Mouse (Mus musculus) urinary bladder, postnatal 25 days (tissue): ENCODE measurements around the gene Smagp.
A peak's percentile ranks its signal among the peaks of the same experiment; 100 is the strongest.

Source experiments
- DNase-seq: peaks from one replicate; pipeline ENCODE4 v3.0.0; 2022; ENCODE audit warnings: low spot score

Smagp gene

GRCm38 (mm10) chr15:100636700-100637501, at the start of gene Smagp:
TSS of gene Smagp (minus strand) at chr15:100636940.
- DNase-seq: peak; percentile 45

DNA sequence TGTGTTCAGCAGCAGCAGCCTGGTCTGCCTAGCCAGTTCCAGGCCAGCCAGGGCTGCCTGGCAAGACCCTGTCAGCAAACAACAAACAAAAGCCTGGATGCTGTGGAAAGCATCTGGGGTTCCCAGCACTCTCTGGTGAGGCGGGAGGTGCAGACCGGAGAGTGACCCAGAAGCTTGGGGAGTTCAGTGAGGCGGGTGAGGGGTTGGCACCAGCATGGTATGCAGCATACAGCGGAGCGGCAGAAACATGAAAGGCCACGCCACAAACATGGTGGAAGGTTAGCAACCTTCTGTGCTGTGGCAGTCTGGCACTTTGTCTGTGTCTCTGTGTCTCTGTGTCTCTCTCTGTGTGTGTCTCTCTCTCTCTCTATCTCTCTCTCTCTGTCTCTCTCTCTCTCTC, 49.7 kb upstream of the Smagp start:
- DNase-seq: no peak

- no peak for DNase-seq
Observed at GRCm38 (mm10) chr15:100685849-100686248, 49.1 kb upstream of the Smagp start.

DNA sequence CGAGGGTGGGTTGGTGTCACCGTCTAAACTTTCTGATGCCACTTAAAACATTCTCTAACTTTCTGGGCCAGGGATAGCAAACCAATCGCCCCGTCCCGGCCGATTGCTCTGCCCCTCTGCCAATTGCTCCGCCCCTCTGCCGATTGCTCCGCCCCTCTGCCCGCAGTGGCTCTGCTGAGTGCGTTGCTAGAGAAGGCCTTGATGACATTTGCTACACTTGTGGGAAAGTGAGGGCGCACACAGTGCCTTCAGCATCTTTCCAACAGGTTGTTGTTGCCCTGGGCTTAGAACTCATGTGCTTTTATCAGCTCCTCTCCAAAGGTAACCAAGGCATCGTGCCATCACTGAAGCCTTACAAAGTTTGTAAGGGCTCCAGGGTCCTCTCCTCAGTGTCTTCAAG, 48.5 kb upstream of the Smagp start:
- DNase-seq: no peak

DNA sequence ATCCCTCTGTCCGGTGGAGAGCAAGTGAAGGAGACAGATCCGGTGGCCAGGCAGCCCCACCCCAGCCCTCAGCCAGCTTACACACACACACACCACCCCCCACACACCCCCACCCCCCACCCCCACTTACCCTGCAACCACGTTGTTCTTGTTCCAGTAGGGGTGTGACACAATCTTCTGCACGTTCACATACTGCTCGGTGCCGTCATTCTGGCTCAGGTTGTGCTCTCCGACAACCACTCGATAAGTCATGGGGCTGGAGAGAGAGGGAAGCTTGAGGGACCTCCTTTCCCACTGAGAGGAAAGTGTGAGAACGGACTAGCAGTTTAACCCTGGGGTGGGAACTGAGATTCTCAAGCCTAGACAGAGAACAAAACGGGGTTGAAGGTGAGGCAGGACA, 47.7 kb upstream of the Smagp start:
- DNase-seq: no peak

GRCm38 (mm10) chr15:100683041-100683440, 46.3 kb upstream of the Smagp start:
- peak; percentile 54 for DNase-seq

DNA sequence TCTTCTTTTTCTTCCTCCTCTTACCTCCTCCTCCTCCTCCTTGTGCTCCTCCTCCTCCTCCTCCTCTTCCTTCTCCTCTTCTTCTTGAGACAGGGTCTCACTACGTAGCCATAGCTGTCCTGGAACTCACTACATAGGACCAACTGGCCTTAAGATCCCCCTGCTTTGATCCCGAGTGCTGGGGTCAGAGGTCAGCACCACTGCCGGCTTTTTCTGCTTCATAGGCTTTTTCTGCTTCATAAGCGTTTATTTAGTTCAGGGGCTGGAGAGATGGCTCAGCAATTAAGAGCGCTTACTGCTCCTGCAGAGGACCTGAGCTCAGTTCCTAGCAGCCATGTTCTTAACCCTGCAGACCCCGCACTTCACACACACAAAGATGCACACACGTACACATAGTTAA, 45.0 kb upstream of the Smagp start:
- no peak for DNase-seq

DNA sequence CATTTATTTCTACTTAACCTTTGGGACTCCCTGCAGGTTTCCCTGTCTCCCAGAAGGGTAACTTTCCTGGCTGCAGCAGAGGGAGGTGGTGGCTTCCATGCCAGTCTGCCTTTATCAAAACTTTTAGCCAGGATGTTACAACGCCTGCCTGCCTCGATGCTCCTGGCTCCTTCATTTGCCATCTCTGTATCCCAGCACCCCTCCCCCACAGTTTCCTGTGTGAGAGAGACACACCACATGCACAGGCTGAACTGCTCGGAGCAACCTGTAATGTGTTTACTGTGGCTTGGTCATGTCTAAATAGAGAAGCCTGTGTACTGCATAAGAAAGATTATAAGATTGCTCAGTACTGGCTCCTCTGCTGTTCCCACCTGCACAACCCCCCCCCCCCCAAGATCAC, 43.6 kb upstream of the Smagp start:
- DNase-seq: no peak

DNA sequence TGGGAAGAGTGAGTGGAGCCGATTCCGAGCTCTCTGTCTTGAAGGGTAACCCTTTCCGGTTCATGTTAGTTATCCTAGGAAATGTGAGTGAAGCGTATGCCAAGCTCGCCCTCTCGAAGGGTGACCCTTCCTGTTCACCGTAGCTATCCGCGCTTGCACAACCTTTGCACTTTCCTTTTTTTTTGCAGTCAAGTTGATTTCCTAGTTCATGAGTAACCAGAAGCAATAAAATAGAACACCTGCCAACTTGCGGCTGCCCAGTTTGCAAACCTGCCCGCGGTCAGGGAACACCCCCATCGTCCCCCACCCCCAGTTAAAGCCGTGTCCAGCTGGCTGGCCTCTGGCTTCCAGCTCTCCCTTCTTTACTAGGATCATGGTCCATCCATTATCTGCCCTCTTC, 42.3 kb upstream of the Smagp start:
- DNase-seq: no peak

DNA sequence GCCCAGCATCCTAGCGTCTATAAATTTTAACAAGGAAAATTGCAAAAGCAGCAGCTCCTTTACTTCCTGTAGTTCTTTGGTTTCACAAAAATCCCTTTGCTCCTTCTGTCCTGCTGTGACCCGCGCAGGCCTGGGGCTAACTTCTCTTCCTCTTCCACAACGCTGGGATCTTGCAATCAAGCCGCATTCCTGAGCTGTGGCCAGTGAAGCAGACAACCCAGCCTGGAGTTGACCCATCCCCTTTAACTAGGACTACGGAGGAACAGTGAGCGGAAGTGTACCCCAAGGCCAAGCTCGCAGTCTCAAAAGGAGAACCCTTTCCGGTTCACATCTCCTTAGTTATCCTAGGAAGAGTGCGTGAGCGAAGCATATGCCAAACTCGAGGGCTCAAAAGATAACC, 41.8 kb upstream of the Smagp start:
- no peak for DNase-seq

DNA sequence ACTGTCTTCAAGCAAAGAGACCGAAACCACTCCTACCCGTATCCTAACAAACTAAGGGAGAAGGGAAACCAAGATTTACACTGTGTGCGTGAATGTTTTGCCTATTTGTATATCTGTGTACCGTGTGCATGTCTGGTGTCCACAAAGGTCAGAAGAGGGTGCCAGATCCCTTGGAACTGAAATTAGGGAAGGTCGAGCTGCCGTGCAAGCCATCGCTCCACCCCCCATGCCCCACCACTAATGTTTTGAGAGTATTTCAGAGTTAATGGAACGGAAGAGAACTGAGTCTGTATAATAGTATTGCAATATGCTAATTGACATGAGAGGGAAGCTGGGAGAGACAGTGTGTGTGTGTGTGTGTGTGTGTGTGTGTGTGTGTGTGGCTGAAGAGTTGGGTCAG, 40.9 kb upstream of the Smagp start:
- DNase-seq: no peak

DNA sequence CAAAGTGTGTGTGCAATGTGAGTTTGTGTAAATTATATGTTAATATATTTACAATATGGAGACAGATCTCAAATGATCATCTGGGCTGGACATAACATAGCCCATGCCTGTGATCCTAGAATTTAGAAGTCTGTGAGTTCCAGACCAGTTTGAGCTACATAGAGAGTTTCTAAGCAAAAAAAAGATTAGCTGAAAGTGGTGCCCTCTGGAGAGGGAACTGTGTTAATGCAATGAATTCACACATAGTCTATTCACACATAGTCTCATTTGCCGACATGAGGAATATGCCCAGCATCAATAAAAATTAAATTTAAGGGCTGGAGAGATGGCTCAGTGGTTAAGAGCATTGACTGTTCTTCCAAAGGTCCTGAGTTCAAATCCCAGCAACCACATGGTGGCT, 39.8 kb upstream of the Smagp start:
- no peak for DNase-seq

DNA sequence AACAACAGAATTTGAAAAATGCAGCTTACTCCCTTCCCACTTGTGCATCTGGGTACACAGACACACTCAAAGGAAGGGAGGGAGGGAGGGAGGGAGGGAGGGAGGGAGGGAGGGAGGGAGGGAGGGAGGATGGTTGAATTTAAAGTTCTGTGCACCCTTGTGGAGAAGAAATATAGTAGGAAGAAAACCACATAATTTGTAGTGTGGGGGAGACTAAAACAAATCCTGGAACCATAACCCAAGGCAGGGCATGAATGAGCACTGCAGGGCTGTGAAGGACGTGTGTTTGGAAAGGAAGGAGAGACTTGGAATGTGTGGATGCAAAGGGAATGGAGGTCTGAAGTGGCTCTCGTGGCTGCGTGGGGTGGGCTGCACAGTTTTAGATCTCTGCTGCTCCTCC, 38.7 kb upstream of the Smagp start:
- no peak for DNase-seq

GRCm38 (mm10) chr15:100674566-100674965, 37.8 kb upstream of the Smagp start:
- DNase-seq: no peak

GRCm38 (mm10) chr15:100673585-100674391, 37.0 kb upstream of the Smagp start:
- no peak for DNase-seq

DNA sequence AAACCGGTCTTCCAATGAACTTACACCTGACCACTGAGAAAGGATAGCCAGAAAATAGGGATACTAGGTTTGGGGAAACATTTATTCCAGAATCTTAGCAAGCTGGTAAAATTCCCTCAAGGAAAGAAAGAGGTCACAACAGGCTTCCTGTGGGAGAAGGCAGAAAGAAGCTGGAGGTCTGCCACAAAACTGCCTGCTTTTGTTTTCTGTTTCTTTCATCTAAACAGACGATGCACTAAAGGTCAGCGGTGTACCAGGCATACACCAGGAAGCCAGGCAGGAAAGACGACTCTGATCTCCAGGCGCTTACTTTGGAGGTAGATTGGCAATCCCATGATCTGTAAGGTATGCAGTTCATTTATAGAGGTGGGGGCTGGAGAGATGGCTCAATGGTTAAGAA, 34.1 kb upstream of the Smagp start:
- DNase-seq: no peak

DNA sequence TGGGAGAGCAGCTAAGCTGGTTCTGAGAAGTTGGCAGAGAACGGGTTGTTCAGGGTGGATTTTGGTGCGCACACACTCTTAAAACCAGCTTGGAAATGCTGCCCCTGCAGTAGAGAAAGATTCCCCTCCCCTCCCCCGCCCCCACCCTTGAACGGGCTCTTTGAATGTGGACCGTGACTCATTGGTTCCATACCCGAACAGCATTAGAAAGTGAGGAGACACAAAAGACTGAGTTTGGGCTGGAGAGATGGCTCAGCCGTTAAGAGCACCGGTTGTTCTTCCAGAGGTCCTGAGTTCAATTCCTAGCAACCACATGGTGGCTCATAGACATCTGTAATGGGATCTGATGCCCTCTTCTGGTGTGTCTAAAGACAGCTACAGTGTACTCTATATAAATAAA, 33.3 kb upstream of the Smagp start:
- no peak for DNase-seq

DNA sequence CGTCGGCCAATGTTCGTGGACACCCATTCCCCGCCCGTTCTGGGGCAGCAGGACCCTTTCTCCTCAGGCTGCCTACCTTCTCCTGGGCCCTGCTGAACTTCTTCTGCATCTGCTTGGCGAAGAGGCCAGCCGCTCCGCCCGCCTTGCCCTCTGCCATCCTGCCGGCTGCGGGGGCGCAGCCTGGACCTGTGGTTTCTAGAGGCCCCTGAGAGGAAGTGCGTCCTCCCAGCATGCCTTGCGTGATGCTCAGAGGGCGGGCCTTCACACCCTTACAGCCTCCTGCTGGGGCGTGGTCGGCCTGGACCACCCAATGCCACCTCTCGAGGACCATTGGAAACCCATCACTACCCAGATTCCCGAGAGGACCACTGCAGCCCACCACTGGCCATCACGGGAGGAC, 32.6 kb upstream of the Smagp start, which contains the start of gene Bin2:
TSS of gene Bin2 (minus strand) at position 217 of the 400 bp plus-strand sequence.
- DNase-seq: no peak

DNA sequence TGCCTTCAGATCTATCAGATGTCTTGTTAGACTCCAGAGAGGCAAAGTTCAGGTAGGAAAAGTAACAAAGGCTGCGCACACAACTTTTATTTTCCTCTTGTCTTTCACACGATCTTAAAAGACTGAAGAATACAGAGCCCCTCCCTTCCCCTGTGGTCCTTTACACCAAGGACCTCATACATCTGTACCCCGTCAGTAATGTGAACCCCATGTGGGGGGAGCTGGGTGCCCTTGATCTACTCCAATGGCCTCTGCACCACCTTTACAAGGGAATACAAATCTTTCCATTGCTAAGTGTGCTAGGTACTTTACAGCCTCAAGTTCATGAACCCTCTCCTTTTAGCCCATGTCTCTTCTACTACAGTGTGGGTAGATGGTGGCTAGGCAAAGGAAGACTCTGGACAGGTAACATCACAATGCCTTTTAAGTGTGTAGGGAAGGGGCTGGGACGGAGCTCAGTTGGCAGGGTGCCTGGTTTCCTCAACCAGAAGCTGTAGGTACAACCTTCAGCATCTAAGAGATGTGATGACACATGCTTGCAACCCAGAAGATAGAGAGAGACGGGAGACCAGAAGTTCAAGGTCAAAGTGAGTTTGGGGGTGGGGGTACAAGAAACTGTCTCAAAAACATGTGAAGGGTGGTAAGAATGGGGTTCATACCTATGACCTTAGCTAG, 31.3 kb upstream of the Smagp start:
- no peak for DNase-seq

- no peak for DNase-seq
Observed at GRCm38 (mm10) chr15:100667420-100667819, 30.7 kb upstream of the Smagp start.

DNA sequence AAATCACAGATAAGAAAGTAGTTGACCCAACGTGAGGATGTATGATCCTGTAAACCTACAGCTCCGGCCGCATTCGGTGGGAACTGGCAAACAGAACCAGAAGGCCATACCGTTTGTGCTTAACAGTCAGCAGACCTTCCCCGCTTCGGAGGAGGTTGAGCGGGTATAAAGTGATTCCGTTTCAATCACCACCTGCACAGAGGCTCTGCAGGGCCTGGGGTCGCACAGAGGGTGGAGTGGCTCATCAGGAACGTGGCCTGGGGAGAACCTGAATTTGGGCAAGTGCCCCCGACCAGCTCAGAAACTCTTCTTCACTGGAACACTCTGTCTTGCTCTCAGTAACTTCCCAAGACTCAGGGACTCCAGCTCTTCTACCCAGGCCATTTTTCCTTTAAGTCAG, 30.1 kb upstream of the Smagp start:
- DNase-seq: no peak

DNA sequence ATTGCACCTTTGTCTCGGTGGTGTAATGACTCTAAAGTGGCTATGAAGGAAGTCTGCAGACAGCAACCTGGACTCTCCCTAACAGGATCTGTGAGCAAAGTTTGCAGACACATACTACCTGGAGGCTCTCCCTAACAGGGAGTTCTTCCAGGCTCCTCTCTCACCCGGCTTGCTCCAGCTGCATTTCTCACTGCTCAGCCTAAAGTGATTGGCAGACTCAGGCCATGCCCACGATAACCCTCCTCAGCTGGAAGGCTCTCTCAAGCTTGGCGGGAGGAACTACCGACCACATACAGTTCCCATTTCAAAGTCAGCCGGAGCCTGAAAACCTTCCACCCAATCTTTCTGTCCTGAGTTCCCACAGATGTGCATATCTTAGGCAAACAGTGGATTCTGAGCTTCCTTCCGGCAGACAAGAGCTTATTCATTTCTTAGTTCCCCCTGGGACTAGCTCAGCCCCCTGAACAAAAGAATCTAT, 29.5 kb upstream of the Smagp start:
- DNase-seq: no peak
